Mouse (Mus musculus): ENCODE data around the gene Vdac2.

Vdac2 gene

DNA sequence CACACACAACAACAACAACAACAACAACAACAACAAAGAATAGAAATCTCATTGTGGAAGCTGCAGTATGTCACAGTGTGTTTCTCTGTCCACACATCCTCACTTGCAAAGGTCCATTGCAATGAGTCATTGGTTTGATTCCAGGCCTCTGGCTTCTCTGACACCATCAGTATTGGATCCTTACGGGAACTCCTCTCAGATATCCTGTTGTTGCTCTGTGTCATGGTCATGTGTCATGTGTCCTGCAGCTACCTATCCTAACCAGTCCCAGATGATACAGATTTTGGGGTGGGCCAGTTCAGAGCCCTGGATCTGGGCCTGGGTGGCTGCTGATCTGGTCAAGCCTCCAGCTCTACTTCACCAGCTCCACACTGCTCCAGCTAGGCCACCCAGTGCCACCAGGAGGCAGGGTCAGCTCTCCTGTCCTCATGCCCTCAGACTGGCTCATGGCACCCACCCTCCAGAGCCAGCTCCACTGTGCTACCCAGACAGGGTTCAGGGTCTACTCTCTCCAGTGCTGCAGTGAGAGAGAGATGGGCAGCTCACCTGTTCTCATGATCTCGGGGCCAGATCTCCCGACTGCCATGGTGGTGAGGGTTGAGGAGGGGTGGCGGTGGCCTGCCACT, 4.0 kb upstream of the Vdac2 start:
- DNase-seq = no peak

DNA sequence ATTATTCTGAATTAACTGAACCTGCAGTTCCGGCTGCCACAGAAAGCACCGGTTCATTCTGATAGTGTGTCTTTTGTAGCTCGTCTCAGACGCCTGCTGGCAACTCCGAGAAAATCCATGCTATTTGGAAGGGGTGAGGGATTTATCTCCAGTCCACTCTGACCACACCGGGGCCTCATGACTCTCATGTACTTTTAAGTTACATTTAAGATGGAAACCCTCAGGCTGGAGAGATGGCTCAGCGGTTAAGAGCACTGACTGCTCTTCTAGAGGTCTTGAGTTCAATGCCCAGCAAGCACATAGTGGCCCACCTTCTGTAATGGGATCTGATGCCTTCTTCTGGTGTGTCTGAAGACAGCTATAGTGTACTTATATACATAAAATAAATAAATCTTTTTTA, 2.7 kb upstream of the Vdac2 start:
- no peak for DNase-seq

DNA sequence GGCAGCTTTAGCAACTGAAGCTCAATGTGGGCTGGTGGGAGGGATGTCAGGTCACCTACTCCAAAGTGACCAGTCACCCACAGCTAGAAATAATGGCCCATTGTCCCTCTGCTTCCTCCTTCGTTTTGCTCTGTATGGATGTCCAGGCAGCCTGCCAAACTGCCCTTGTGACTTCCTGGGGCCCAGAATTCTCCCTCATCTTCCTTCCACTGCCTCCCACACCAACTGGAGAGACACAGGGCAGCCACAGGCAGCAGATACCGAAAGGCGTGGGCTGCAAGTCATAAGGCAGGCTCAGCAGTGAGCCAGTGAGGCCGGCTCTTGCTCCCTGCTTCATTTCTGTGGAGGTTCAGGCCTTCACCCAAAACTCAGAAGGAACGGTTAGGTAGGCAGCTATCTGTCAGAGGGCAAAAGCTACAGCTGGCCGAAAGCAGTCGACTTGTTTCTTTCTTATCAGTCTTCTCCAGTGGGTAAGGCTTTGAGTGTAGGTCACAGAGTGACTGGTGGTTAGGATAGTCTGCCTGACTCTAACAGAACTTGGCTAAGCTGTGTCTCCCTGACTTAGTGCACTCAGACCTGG, 2.2 kb upstream of the Vdac2 start:
- DNase-seq = peak; percentile 87

DNA sequence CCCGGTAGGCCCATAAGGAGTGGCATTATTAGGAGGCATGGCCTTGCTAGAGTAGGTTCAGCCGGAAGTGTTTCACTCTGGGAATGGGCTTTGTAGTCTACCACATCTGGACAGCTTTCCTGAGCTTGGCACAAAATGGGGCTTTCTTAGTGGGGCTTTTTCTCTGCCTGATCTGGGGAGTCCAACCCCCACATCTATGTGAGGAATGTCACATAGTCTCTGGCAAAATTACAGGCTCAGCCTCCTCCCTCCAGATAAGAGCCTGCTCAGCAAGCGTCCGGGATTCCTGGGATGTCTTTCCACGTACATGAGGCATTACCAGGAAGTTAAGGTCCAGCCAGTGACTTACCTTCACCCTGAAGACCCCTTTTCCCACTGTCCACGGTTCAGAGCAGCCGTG, 1.1 kb upstream of the Vdac2 start:
- no peak for DNase-seq

DNA sequence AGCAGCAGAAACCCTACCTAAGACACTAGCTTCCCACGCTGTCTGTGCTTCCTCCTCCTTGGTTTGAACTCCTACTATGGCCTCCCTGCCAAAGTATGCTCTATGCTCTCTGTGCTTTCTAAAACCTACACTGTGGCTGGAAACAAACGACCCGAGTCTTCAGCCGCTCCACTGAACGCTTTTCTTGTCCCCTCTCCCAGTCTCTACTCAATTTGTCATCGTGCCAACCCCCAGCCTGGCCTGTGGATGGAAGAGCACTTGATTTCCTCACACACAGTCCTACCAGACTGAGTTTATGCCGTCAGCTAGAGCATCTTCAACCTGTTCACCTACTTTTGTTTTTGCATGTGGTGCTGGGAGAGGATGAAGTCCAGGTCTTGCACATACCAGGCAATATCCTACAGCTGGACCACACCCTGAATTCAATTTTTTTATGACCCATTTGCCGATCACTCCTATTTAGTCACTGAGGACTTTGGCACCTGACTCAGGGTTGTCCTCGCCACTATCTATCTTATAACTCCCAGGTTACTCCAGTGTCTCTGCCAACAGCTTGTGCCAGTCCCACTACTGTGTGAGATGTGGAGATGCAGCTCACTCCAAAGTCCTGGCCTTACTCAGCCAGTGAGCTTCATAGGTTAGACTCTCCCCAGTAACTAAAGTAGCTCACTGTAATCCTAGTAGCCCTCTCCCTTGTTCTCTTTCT, 901 bp downstream of the Vdac2 start:
- DNase-seq = no peak

DNA sequence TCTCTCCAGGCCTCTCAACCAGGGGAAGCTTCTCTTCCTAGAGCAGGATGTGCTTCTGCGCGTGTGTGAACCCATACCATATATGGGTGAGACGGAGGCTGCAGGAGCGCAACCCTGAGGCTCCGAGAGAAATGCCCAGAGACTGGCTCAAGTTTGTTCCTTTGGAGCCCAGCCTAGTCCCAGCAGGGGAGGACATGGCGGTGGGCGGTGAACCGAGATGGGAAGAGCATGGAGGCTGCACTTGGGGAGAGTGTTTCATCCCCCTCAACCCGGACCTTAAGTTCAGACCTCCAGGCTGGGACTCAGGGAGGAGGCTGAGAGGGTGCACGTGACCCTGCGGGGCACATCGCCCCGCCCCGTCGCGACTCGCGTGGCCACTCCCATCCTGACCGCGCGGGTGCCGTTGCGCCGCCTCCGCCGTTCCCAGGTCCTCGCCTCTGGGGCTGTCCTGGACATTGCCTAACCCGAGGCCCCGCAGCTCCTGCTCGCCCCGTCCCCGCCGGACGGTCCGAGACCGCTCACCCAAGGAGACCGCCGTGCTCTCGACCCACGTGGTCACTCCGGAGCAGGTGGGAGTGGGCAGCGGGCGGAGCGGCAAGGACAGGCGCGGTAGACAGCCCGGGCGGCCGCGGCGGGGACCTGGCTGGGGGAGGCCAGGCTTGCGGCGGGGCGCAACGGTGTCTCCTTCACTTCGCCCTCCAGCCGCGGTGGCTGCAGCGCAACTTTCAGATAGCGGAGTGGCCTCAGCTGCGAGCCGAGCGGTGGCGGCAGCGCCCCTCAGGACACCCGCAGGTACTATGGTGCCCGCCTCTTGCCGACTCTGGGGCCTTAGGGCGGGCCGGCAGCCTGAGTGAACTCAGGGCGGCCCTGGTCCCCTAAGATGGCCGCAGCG, 6.1 kb downstream of the Vdac2 start:
- DNase-seq = peak; percentile 98

DNA sequence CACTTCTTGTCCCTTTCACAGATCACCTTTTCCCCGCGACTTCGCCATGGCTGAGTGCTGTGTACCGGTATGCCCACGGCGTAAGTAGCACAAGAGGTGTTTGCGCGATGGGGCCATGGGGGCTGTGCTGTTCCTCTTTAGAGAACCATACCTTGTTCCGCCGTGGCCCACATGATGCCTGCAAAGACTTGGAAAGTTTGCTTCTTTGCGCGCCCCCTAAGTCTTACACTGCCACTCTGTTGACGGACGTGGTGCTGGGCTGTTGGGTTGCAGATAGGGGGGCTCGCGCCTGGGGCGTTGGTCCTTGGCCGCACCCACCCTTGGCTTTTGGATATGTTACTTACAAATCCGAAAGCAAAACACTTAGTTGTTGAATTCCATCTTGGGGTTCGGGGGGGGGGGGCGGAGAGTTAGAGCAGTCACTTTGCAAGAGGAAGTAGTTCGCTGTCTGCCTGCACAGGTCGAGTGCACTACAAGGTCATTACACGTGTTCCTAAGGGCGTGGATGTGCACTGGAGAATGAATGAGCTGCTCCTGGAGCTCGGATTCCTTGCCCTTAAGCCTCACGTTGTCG, 6.9 kb downstream of the Vdac2 start:
- peak; percentile 61 for DNase-seq

DNA sequence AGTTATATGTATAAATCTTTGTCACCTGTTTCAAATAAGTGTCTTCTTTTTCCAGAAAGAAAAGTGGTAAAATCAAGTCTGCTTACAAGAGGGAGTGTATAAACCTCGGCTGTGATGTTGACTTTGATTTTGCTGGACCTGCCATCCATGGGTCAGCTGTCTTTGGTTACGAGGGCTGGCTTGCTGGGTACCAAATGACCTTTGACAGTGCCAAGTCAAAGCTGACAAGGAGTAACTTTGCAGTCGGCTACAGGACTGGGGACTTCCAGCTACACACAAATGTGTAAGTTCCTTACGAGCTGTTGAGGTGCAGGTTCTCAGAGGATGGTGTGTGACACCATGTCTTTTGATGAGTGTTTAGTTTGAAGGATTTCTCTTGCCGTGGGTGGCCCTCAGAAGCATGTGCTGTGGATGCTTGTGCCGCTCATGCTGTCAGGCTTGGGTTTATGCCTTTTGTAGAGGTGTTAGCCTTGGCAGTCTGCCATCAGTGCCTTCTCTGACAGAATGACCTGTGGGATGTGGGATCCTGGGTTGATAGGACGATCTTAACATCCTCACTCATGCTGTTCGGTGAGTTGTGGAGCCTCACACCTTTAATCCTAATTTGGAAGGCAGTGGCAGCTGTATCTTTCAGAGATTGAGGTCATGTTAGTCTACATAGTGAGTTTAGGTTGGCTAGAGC, 13.4 kb downstream of the Vdac2 start:
- DNase-seq = no peak

DNA sequence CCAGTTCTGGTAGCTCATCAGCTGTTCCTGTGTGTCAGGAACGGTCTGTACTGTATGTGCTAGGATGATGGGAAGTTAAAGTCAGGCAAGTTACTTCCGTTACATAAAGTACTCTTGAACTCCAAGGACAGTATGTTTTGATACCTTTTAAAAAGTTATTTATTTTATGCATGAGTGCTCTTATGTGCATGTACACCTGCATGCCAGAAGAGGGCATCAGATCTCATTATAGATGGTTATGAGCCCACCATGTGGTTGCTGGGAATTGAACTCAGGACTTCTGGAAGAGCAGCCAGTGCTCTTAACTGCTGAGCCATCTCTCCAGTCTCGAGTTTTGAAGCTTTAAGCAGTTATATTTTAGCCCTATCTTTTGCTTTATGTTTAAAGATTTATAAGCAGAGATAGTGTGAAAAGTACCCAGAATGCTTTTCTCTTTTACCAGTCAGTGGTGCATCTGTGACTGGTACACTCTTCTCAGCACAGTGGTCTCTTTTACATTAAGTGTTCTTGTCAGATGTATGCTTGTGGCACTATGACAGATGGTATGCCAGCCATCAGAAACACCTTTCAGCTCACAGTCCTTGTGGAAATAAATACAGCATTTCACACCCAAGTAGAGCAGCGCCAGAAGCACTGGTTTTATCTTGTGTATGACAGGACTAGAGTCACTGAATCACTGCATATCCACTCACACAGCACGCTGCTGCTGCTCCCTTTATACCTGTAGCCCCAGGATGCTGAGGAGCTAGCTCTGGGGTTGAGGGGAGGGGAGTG, 17.0 kb downstream of the Vdac2 start:
- DNase-seq = peak; percentile 7

DNA sequence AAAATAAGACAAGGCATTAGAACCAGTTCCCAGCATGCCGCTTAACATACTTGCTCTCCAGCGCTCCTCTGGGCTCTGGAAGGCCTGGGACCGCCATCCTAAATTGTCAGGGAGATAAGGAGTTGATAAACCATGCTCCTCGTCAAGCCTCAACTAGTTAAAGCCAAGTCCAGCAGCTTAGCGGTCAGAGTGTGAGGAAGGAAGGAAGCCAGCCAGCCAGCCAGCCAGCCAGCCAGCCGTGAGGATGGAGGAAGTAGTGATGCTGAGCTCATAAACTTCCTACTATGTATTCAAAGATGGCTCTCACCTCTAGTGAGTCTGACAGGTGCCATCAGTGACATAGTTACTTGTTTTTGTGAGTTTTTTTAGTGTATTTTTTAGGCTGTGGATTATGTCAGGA, 18.2 kb downstream of the Vdac2 start:
- DNase-seq = no peak

DNA sequence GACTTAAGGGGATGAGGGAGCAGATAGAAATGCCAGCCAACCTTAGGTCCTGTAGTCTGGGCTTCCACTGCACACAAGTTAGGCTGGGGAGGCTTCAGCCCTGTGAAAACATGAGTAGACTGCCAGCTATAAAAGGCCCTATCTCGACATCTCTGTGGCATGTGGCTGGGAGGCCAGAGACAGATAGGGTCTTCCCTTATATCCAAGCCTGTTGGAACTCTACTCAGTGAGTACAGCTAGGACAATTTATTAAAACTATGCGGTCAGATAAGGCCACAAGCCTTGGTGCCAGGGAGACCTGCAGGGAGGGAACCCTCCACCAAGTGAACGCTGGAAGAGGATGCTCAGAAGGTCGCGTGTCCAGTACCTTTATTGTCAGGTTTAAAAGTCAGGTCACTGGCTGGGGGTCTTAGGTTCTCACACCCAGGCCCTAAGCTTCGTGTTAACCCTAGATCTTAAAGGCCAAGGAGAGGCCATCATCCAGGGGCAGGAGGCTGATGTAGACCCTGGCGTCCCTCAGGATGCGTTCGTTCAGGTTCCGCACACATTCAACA, 21.9 kb downstream of the Vdac2 start:
- peak; percentile 12 for DNase-seq

DNA sequence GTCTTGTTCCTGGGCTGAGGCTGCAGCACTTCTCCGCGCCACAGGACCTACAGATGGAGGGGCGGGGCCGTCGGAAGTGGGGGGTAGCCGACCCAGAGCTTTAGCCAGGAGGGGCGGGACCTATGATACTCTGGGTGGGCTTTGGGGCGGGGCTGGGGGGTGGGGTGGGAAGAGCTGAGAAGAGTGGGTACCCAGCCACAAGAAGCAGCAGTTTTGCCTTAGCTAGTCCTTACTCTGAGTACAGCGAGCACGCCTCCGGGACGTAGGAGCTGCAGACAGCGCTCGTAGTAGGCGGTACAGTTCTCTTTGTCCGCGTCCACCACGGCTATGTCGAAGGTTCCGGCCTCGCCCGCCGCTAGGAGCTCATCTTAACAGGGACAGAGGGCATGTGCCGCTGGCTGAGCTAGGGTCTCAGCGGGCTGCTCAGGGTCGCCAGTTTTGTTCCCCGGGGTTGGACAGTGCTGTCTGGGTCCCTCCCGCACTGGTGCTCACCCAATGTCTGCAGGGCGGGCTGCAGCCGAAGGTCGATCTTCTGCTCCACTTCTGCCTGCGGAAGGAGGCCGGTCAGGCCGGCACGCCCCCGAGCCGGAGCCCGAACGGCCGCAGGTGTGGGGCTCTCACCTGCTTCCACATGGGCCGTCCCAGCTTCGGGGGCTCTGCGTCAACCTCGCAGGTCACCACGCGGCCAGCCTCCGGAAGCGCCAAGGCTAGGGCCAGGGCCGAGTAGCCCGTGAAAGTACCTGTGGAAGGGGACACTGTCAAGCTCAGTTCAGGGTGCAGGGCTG, 22.5 kb downstream of the Vdac2 start:
- peak; percentile 33 for DNase-seq

DNA sequence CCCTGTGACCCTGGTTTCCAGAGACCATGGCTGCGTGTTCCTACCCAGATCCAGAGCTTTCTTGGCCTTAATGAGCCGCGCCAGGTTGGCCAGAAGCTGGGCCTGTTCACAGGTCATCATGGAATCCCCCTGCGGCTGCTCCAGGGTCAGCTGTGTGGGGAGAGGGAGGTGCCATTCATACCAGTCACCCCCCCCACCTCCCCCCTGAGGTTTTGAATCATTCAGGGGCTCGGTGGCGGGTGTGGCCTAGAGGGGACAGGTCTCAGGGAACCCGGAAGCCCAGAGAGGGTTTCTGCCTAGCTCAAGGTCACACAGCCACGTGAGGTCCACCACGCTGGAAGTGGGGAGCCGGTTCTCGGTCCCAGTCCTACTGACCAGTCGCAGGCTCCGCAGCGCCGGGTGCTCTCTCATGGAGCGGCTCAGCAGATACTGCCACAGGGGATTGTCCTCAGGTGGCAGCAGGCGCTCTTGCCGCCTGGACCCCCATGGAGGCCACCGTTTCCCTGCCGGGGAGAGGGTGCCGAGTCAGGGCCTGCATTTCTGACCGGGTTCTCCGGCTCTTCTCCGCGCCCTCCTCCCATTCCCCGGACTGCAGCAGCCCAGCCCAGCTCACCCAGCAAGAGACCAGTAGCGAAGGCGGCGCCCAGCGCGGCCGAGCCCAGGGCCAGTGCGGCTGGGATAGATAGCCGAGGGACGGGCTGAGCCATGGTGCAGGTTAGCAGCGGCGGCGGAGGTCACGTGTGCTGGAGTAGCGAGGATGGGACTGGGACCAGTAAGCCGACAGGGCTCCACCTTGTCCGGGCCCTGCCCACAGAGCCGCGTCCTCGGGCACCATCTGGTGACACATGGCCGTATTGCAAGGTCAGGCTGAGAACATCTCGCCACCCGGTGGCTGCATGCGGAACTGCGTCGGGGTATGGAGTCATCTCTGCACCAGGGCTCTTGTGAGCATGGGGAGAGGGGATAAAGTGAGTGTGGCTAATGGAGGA, 23.4 kb downstream of the Vdac2 start, which contains the start of gene Comtd1:
Gene Comtd1 (minus strand): TSS at position 812 of the 989 bp plus-strand sequence.
- peak; percentile 96 for DNase-seq

DNA sequence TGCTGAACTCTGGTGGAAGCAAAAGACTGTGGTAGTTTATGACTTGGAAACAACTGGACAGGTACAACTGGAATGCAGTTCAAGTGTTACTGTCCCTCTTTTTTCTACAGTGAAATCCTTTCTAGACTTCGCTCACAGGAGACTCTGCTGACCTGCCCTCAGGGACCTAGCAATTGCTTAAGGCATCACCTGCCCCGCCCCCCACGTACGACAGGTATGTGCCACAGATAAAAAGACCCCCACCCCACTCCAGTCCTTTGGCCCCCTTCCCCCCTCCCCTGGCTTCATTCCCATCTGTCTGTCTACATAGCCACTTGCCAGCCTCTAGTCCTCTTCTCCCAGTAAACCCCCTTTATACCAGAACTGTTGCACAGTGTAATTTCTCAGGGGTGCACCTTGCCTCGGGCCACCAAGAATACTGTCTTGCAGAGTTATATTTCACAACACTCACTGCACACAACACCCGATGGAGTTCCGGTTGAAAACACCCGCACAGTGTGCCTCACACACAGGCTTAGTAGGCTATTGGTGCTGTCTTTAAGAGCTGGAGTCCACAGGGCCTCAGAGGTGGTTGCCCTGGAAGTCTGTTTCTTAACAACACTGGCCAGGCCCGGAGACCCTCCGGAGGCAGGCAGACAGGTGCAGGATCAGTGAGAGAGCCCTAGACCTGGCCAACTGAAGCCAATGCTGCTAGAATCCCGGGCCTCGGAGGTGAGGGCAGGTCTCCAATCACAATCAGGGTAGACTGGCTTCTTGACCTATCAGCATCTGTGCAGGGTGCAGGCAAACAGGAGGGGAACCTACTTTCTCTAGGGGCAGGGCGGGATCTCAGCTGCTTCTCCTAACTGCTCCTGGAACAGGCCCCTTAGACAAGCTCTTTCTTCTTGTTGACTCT, 24.7 kb downstream of the Vdac2 start:
- DNase-seq = no peak

DNA sequence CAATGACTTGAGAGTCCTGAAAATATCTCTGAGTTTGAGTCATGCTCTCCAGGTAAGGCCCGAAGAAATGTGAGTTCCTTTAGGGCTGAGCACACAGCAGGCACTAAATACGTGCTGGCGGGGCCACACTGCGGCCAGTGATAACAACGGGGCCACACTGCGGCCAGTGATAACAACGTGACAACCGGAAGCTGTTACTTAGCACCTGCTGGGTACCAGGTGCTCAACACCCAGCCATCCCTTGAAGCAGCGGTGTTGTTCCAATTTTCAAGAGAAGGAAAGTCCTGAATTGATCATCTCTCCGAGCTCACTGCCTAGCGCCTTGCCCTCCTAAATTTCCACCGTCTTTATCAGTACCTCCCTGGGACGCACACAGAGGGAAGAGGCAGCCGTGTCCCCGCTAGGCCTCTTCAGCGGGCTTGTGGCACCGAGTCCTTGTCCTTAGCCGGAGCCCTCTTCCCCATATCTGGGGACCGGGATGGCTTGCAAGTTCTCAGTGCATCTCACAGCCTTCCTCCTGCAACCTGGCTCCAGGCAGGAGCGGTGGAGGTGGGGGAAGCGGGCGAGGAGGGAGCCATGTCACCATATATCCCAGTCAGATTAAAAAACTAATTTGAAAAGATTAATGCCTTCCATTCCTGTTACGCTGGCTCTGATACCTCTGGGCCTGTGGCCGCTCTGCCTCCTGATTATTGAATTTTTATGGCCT, 25.5 kb downstream of the Vdac2 start:
- DNase-seq = no peak

DNA sequence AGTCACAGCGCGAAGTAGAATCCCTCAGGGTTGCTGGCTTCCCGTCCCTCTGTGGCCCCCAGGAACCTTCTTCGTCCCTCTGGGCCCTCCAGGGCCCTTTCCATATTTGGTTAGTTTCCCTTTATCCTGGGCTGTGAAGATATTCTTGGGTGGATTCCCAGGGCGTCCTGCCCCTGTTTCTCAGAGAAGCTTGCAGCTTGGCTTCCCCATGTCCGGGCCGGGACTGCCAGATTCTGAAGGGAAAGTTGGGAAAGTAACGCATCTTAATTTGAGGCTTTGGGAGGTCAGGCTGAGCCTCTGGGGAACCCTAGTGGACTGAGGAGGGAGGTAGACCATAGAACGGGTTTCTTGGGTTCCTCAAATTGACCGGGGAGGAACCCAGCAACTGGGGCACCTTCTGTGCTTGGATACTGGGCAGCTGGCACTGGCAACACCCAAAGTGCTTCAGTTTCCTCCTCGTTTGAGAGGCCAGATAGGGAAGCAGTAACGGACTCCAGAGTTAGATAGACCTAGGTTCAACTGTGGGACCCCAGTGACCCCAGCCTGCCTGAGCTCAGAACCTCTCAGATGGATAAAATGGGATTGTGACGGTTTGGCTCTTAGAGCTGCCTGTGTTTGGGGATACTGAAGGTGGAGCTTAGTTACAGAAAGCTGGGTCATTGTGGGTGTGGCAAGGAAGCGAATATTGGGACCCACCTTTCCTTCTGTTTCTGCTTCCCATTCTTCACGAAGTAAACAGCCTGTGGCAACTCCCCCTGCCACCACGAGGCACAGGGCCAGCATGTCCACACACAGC, 27.2 kb downstream of the Vdac2 start:
- DNase-seq = no peak

All from kidney, adult 9 months (tissue).